Mouse (Mus musculus): ENCODE results near the gene Plekhm1.

DNA sequence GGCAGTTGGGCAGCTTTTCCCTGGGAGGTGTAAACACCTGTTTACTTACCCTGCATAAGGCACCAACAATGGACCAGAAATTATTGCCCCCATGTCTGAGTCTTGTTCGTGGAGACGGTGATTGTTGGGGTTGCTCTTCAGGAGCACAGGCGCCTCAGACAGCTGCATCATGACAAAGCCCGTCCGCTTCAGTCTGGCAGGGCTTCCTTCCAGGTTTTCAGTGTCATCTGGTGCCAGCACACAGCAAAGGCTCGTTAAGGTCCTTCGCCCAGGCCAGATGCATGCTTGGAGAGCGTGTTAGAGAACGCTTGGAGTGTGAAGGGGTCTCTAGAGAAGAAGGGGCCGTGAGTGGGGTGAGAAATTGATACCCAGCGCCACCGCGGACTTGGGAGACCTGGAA, 87.8 kb downstream of the Plekhm1 start:
- TF ChIP-seq POLR2A (IDR thresholded peaks at IDR 0.05; ENCODE audit: borderline replicate concordance, control insufficient read depth, low read depth, low read length) (no peak), CTCF (IDR thresholded peaks at IDR 0.05; ENCODE audit: control insufficient read depth, insufficient read depth, low read length) (no peak)

Measured in bone marrow, adult 2 months (tissue).